Mouse (Mus musculus) G1E (cell line): ENCODE results near the gene Myo16. TPM values are rescaled to one million over a fixed set of nuclear protein-coding genes. Genes with fewer than 3 reads are reported as not detected.

Experiments
- ATAC-seq: 2 replicates; pipeline ENCODE4 v1.8.0; 2016; ENCODE audit warnings: mild to moderate bottlenecking; ENCODE audit not compliant: insufficient number of reproducible peaks, poor library complexity, low FRiP score, severe bottlenecking; ENCODE audit errors: extremely low read depth
- DNase-seq: peaks from one replicate; pipeline ENCODE4 v3.0.0; 2012; ENCODE audit warnings: low spot score
- H3K27me3 ChIP-seq: 2 replicates; pipeline ENCODE4 v1.6.1; 2012; ENCODE audit warnings: mild to moderate bottlenecking, low read length, inconsistent platforms; ENCODE audit not compliant: insufficient read depth
- H3K36me3 ChIP-seq: replicated peaks from 2 replicates; pipeline ENCODE3; 2012; ENCODE audit warnings: mild to moderate bottlenecking, inconsistent platforms
- H3K4me1 ChIP-seq: 2 replicates; pipeline ENCODE4 v1.6.1; 2012; ENCODE audit warnings: low read depth, low read length, inconsistent platforms, mixed read lengths; ENCODE audit not compliant: insufficient read depth
- H3K4me3 ChIP-seq: 2 replicates; pipeline ENCODE4 v1.5.1; 2012; ENCODE audit warnings: low read depth, mild to moderate bottlenecking, inconsistent platforms, low read length, moderate library complexity, mixed read lengths
- H3K9me3 ChIP-seq: replicated peaks from 2 replicates; pipeline ENCODE4 v1.6.1; 2012; ENCODE audit warnings: inconsistent platforms
- CTCF ChIP-seq: IDR thresholded peaks from 2 replicates; pipeline ENCODE4 v1.5.1; 2012; ENCODE audit warnings: low read depth, low read length, inconsistent platforms, mixed read lengths
- GATA1 ChIP-seq: IDR thresholded peaks from 2 replicates; pipeline ENCODE4 v1.6.1; 2012; ENCODE audit warnings: borderline replicate concordance, low read length, inconsistent platforms, mixed read lengths
- GATA2 ChIP-seq: IDR thresholded peaks from 2 replicates; pipeline ENCODE4 v1.6.1; 2012; ENCODE audit warnings: low read depth, low read length, inconsistent platforms, borderline replicate concordance
- POLR2AphosphoS5 ChIP-seq: IDR thresholded peaks from 2 replicates; pipeline ENCODE4 v1.6.1; 2012; ENCODE audit warnings: low read depth, low read length, inconsistent platforms; ENCODE audit not compliant: insufficient replicate concordance
- TAL1 ChIP-seq: conservative IDR thresholded peaks from 2 replicates; pipeline ENCODE4 v1.6.1; 2012; ENCODE audit warnings: low read depth, low read length, inconsistent platforms, mixed read lengths
- polyA plus RNA-seq: library from polyadenylated mRNA; stranded (reverse); fragments of >175 nt; gene quantifications from 2 replicates; pipeline ENCODE4 v1.2.3, GENCODE M21; 2012
- total RNA-seq, 2 experiments: library from RNA; stranded (forward) in 1 of 2; stranded (reverse) in 1 of 2; fragments of 200-1000 nt in 1 of 2; fragments of >200 nt in 1 of 2; fragmentation: Nextera tagmentation in 1 of 2; gene quantifications; 2 replicates each; pipeline ENCODE4 v1.2.3; 2014 to 2017

Gene Myo16
- total and polyA plus RNA-seq, 3 experiments: 0.27 to 0.90 (median 0.38) TPM

DNA sequence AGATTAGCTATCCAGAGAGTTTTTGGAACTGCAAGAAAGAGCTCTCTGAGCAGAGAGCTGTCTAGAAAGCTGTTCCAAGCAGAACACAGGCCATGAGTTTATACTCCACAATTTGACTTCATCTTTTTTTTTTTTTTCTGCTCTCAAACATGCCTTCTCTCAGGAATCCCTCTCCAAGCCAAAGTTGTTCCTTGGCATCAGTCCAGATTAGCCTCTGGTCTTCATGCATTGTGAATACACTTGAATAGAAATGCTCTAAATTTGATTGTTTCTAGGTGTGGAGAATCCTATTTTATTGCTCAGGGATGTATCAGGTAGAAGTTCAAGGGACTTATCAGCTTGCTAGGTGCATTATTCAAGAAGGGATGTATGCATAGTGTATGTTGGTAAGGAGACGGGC is 151.0 kb downstream of the Myo16 start:
- H3K36me3 ChIP-seq: no peaks in the 10 kb centered on the region
- no peak overlapping the region for H3K4me3 ChIP-seq
- H3K4me1 ChIP-seq: no peaks in the 10 kb centered on the region
- ATAC-seq (no peak), DNase-seq (no peak)
- H3K9me3 ChIP-seq: no peaks in the 10 kb centered on the region
- TF ChIP-seq GATA2 (no peak), POLR2AphosphoS5 (no peak), CTCF (no peak), GATA1 (no peak), TAL1 (no peak)
- no peaks in the 10 kb centered on the region for H3K27me3 ChIP-seq

DNA sequence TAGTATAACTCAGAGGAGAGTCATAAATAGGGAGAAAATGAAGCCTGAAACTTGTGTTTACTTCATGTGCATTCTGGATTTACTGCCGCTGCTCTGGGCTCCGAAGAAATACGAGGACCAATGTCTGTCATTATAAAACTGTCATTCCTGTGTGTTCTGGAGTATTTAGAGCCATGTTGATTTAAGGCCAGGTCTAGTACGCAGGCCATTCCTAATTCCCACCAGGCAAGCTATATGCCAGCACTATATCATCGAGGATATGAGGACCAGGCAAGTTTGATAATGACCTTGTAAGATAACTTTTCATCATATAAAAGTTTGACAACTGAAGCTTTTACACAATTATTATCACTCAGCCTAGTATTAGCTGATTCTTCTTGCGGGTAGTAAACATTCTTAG is 153.6 kb downstream of the Myo16 start:
- ATAC-seq (no peak), DNase-seq (no peak)
- no peak for TF ChIP-seq CTCF
- no peaks in the 10 kb centered on the region for H3K27me3 ChIP-seq
- no peak overlapping the region for H3K4me3 ChIP-seq
- no peaks in the 10 kb centered on the region for H3K4me1 ChIP-seq
- H3K9me3 ChIP-seq: no peaks in the 10 kb centered on the region
- no peaks in the 10 kb centered on the region for H3K36me3 ChIP-seq

- TF ChIP-seq CTCF (no peak), POLR2AphosphoS5 (no peak), GATA1 (no peak), TAL1 (no peak), GATA2 (no peak)
- no peak for ATAC-seq
- DNase-seq: no peak
- no peaks in the 10 kb centered on the region for H3K36me3 ChIP-seq
- no peaks in the 10 kb centered on the region for H3K9me3 ChIP-seq
- no peaks in the 10 kb centered on the region for H3K27me3 ChIP-seq
- H3K4me1 ChIP-seq: no peaks in the 10 kb centered on the region
- H3K4me3 ChIP-seq: no peak overlapping the region
These were observed 154.2 kb downstream of the Myo16 start for GRCm38 (mm10) chr8:10307770-10308476.

DNA sequence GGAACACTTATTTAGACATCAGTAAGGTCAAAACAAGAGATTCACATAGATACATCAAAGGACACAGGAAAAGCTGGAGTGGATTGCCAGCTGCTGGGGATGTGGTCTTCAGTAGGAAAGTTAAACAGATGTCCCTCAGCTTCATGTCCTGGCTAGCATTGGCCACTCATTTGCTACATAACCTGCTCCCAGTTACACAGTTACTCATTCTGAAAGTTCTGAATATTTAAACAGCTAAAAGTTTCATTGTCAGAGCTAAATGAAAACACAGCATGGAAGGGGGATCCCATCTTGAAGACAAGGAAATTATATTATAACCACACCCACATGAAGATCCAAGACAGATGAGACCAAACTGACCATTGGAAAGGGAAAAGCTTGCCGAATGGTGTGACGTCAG is 156.8 kb downstream of the Myo16 start:
- DNase-seq (no peak), ATAC-seq (no peak)
- no peaks in the 10 kb centered on the region for H3K4me1 ChIP-seq
- no peaks in the 10 kb centered on the region for H3K9me3 ChIP-seq
- H3K27me3 ChIP-seq: no peaks in the 10 kb centered on the region
- TF ChIP-seq TAL1 (no peak), GATA1 (no peak), POLR2AphosphoS5 (no peak), CTCF (no peak), GATA2 (no peak)
- no peak overlapping the region for H3K4me3 ChIP-seq
- no peaks in the 10 kb centered on the region for H3K36me3 ChIP-seq

DNA sequence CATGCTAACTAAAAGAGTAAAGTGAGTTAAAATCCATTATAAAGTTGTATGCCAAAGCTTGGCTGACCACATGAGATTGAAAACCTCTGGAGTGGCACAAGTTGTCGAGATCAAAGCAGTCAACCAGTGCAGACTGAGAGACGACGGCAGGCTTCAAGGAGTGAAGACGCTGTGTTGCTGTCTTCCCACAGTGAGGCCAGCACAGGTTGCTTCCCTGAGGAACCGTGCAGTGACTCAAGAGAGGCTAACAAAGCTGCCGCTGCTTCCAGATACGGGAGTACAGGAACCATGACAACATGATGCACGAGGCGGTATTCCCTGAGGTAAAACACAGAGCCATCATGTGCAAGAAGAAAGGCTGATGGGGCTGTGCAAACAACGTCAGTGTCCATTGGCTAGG is 158.6 kb downstream of the Myo16 start:
- Histone ChIP-seq H3K36me3 (no peaks in the 10 kb centered on the region), H3K27me3 (no peaks in the 10 kb centered on the region), H3K9me3 (no peaks in the 10 kb centered on the region), H3K4me1 (no peaks in the 10 kb centered on the region), H3K4me3 (no peak overlapping the region)
- no peak for TF ChIP-seq TAL1
- no peak for TF ChIP-seq GATA1
- ATAC-seq (no peak), DNase-seq (no peak)

GRCm38 (mm10) chr8:10316201-10316600 is 162.5 kb downstream of the Myo16 start:
- H3K4me1 ChIP-seq: no peaks in the 10 kb centered on the region
- TF ChIP-seq CTCF (no peak), TAL1 (no peak), POLR2AphosphoS5 (no peak), GATA1 (no peak), GATA2 (no peak)
- no peak overlapping the region for H3K4me3 ChIP-seq
- H3K27me3 ChIP-seq: no peaks in the 10 kb centered on the region
- no peaks in the 10 kb centered on the region for H3K9me3 ChIP-seq
- DNase-seq (no peak), ATAC-seq (no peak)
- no peaks in the 10 kb centered on the region for H3K36me3 ChIP-seq

DNA sequence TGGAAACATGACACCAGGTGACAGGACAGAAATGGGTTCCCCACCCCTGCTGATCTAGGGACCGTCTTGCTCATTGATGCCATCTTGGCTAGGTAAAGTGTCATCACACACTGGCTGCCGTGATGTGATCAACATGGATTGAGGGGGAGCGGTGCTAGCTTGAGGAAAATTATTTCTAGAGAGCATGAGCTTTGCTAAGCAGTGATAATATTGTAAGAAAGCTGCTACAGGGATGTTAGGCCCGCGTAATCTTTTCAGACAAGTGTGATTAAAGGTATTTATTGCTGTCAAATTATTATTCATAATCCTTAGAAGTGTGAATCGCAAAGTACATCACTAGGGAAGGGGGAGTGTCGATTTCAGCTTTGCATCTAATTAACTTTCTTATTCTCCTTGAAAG is 164.4 kb downstream of the Myo16 start:
- no peak for ATAC-seq
- H3K4me1 ChIP-seq: no peaks in the 10 kb centered on the region

More for the DNA sequence above, 164.4 kb downstream of the Myo16 start:
- no peaks in the 10 kb centered on the region for H3K36me3 ChIP-seq
- TF ChIP-seq TAL1 (no peak), POLR2AphosphoS5 (no peak), CTCF (no peak), GATA2 (no peak)
- H3K9me3 ChIP-seq: no peaks in the 10 kb centered on the region
- no peak for DNase-seq
- no peak overlapping the region for H3K4me3 ChIP-seq
- H3K27me3 ChIP-seq: no peaks in the 10 kb centered on the region
